Comparison of ENCODE assay signal across 27 mouse cellular contexts in the genomic region with DNA sequence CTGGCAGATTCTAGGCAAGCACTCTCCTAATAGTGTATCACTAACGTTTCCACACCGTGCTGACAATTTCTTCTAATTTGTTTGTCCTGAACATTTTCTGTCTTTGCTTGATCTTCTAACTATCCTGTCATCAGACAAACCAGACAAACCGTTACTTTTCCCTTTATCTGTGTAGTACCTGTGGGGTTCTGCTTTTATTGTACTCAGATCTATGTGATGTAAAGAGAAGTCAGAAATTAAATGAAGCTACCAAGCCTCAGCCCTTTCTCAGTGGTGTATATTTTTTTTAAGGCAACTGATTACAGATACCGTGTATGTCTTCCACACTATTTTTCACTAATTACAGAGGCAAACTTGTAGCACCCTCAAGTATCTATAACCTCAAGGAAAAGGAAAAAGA.
"Had no signal": no experiment of that assay in that cellular context is flagged by ENCODE, and none has a peak within 500 bp of the region (broad histone marks: within the 10 kb centered on the region; RNA-seq: fewer than 3 reads in every experiment).

No protein-coding gene starts in this region.

- H3K36me3 ChIP-seq: embryonic facial prominence, embryonic 10.5 days; embryonic facial prominence, embryonic 12.5 days; embryonic facial prominence, embryonic 13.5 days; embryonic facial prominence, embryonic 15.5 days; forebrain, embryonic 10.5 days; forebrain, embryonic 12.5 days; forebrain, embryonic 15.5 days had no signal

- H3K27ac ChIP-seq: embryonic facial prominence, embryonic 10.5 days; embryonic facial prominence, embryonic 12.5 days; embryonic facial prominence, embryonic 13.5 days; embryonic facial prominence, embryonic 15.5 days; forebrain, embryonic 10.5 days; forebrain, embryonic 12.5 days; forebrain, embryonic 13.5 days; forebrain, embryonic 15.5 days; gastrocnemius, adult 2 months; heart, adult 2 months had no signal

- ATAC-seq: forebrain, embryonic 13.5 days; forebrain, embryonic 14.5 days; forebrain, embryonic 15.5 days; forebrain, embryonic 16.5 days; forebrain, postnatal 0 days had no signal

- H3K9me3 ChIP-seq: embryonic facial prominence, embryonic 10.5 days; embryonic facial prominence, embryonic 12.5 days; embryonic facial prominence, embryonic 13.5 days; embryonic facial prominence, embryonic 15.5 days; forebrain, embryonic 10.5 days; forebrain, embryonic 12.5 days; forebrain, embryonic 13.5 days; forebrain, embryonic 15.5 days had no signal

- H3K4me1 ChIP-seq: embryonic facial prominence, embryonic 10.5 days; embryonic facial prominence, embryonic 12.5 days; embryonic facial prominence, embryonic 13.5 days; embryonic facial prominence, embryonic 15.5 days; forebrain, embryonic 10.5 days; forebrain, embryonic 12.5 days; forebrain, embryonic 13.5 days; forebrain, embryonic 15.5 days had no signal

- DNase-seq: cerebellum, adult 9-10 months; cerebellum, adult 9-11 months; cerebellum, postnatal 10 days; cerebellum, postnatal 14 days; cerebellum, postnatal 25 days; cerebellum, postnatal 36 days; embryo, embryonic 11 days; forebrain, postnatal 0 days; gastrocnemius, adult 2 months; gastrocnemius, postnatal 10 days; gastrocnemius, postnatal 14 days; gastrocnemius, postnatal 25 days; gastrocnemius, postnatal 36 days; heart, adult 11 months; heart, adult 18-20 months; heart, adult 2 months had no signal

- H3K9ac ChIP-seq: embryonic facial prominence, embryonic 12.5 days; embryonic facial prominence, embryonic 13.5 days; embryonic facial prominence, embryonic 15.5 days; forebrain, embryonic 12.5 days; forebrain, embryonic 13.5 days; forebrain, embryonic 15.5 days; forebrain, postnatal 0 days had no signal

- H3K4me3 ChIP-seq: embryonic facial prominence, embryonic 10.5 days; embryonic facial prominence, embryonic 12.5 days; embryonic facial prominence, embryonic 13.5 days; embryonic facial prominence, embryonic 15.5 days; erythroblast, embryonic 14.5 days; forebrain, embryonic 10.5 days; forebrain, embryonic 12.5 days; forebrain, embryonic 13.5 days; forebrain, embryonic 15.5 days; gastrocnemius, adult 2 months; heart, adult 2 months had no signal

- H3K27me3 ChIP-seq: embryonic facial prominence, embryonic 12.5 days; embryonic facial prominence, embryonic 13.5 days; embryonic facial prominence, embryonic 15.5 days; forebrain, embryonic 12.5 days; forebrain, embryonic 13.5 days; forebrain, embryonic 15.5 days had no signal

- H3K4me2 ChIP-seq: embryonic facial prominence, embryonic 12.5 days; embryonic facial prominence, embryonic 13.5 days; embryonic facial prominence, embryonic 15.5 days; forebrain, embryonic 12.5 days; forebrain, embryonic 13.5 days; forebrain, embryonic 15.5 days had no signal
